11 mouse cellular contexts compared by ENCODE assay signal in genomic region chr2:166662595-166663160, GRCm38 (mm10). TPM values are rescaled to one million over a fixed set of nuclear protein-coding genes. Genes with fewer than 3 reads are reported as not detected.
DNase-seq lines count a peak whose midpoint lies in the region; ATAC-seq lines count a peak whose summit lies in the region.
"Had no signal": no experiment of that assay in that cellular context is flagged by ENCODE, and none has a peak within 500 bp of the region (broad histone marks: within the 10 kb centered on the region; RNA-seq: fewer than 3 reads in every experiment).

No protein-coding gene starts in this region.

- 0 out of 2 replicates have a peak overlapping the region, but pooled peaks have one; percentile 16 for H3K4me2 ChIP-seq in midbrain, embryonic 12.5 days (replicated peaks)

- peaks cover 3% of the 10 kb centered on the region; the same call in 1 of the 2 replicates for H3K36me3 ChIP-seq in hindbrain, embryonic 10.5 days
- no peaks in the 10 kb centered on the region for H3K36me3 ChIP-seq in midbrain, embryonic 12.5 days

- H3K9me3 ChIP-seq in hindbrain, embryonic 10.5 days = no peaks in the 10 kb centered on the region
- no peaks in the 10 kb centered on the region for H3K9me3 ChIP-seq in midbrain, embryonic 12.5 days

- H3K4me1 ChIP-seq in hindbrain, embryonic 10.5 days (replicated peaks) = peaks cover 98% of the 10 kb centered on the region
- H3K4me1 ChIP-seq in midbrain, embryonic 12.5 days = peaks cover 55% of the 10 kb centered on the region

- no peaks in the 10 kb centered on the region for H3K27me3 ChIP-seq in hindbrain, embryonic 10.5 days (ENCODE audit: insufficient read depth, poor library complexity, severe bottlenecking)
- H3K27me3 ChIP-seq in midbrain, embryonic 12.5 days = no peaks in the 10 kb centered on the region

- no peak overlapping the region for H3K9ac ChIP-seq in midbrain, embryonic 12.5 days (replicated peaks)
- H3K9ac ChIP-seq: liver, embryonic 14.5 days had no signal

- no peak overlapping the region for H3K4me3 ChIP-seq in hindbrain, embryonic 10.5 days
- H3K4me3 ChIP-seq in midbrain, embryonic 12.5 days = no peak overlapping the region
- H3K4me3 ChIP-seq: erythroblast, embryonic 14.5 days had no signal

- ATAC-seq in midbrain, embryonic 12.5 days (ENCODE audit: low FRiP score, low read depth) = no peak

- WGBS in hindbrain, embryonic 10.5 days = 60% methylated on average over 6 of the region's 6 CpGs
- 62% methylated on average over 6 of the region's 6 CpGs for WGBS in midbrain, embryonic 12.5 days

- H3K27ac ChIP-seq in hindbrain, embryonic 10.5 days = peak overlapping the region; percentile 92
- H3K27ac ChIP-seq in midbrain, embryonic 12.5 days (replicated peaks) = peak overlapping the region; percentile 61
- H3K27ac ChIP-seq: liver, embryonic 14.5 days had no signal

- peak; percentile 16 for DNase-seq in cerebellum, adult 9-10 months
- no peak for DNase-seq in cerebellum, postnatal 36 days
- peak; percentile 84 for DNase-seq in brain, adult 2 months (ENCODE audit: low read depth, low spot score)
- DNase-seq in hindbrain, embryonic 10.5 days (ENCODE audit: low spot score) = no peak
- no peak for DNase-seq in adrenal gland, postnatal 4 days (ENCODE audit: low spot score in 2 of 2)
- DNase-seq in adrenal gland, postnatal 25 days = no peak
- no peak for DNase-seq in testis, postnatal 14 days (ENCODE audit: low spot score)
- DNase-seq: adrenal gland, adult 2 months had no signal

RNA-seq across cellular contexts. Expression of gene Prex1, which starts 51.0 kb away (rescaled TPM):
- polyA plus RNA-seq in hindbrain, embryonic 10.5 days (2016; fragmentation: Nextera tagmentation; extraction: Ambion mirVana) = 36.8 and 44.1 TPM in 2 replicates
- 26.2 and 27.4 TPM in 2 replicates for polyA plus RNA-seq in midbrain, embryonic 12.5 days (2016; fragmentation: Nextera tagmentation; extraction: Ambion mirVana)
- total RNA-seq in adrenal gland, postnatal 4 days (2021) = 10 to 100 TPM; 20.9 to 21.2 TPM
- 14.0 and 14.1 TPM in 2 replicates for total RNA-seq in adrenal gland, postnatal 25 days (2021)

Comparison
In these comparisons a context has a peak if more than half of its experiments do, and no peak if none do; other contexts are left out.
1. DNase-seq: peak in cerebellum, adult 9-10 months (single experiment) and brain, adult 2 months (single experiment); none in cerebellum, postnatal 36 days (0 of 2), hindbrain, embryonic 10.5 days (single experiment), adrenal gland, postnatal 4 days (0 of 2), adrenal gland, postnatal 25 days (single experiment) and testis, postnatal 14 days (single experiment).